In genomic region chr10:122051831-122052230, GRCm38 (mm10) we compare ENCODE assay signal across 9 mouse cellular contexts. TPM values are rescaled to one million over a fixed set of nuclear protein-coding genes. Genes with fewer than 3 reads are reported as not detected.
DNase-seq lines count a peak whose midpoint lies in the region; ATAC-seq and TF ChIP-seq lines count a peak whose summit lies in the region.
"Had no signal": no experiment of that assay in that cellular context is flagged by ENCODE, and none has a peak within 500 bp of the region (broad histone marks: within the 10 kb centered on the region; RNA-seq: fewer than 3 reads in every experiment).

No protein-coding gene starts in this region.

- no peaks in the 10 kb centered on the region for H3K4me1 ChIP-seq in forebrain, embryonic 14.5 days (ENCODE audit: control insufficient read depth, insufficient read depth, low read length)
- H3K4me1 ChIP-seq in forebrain, embryonic 12.5 days: no peaks in the 10 kb centered on the region
- H3K4me1 ChIP-seq in cortical plate, adult 2 months (ENCODE audit: control insufficient read depth, insufficient read depth, low read length): no peaks in the 10 kb centered on the region
- no peaks in the 10 kb centered on the region for H3K4me1 ChIP-seq in midbrain, postnatal 0 days (ENCODE audit: insufficient read depth, low read length)

- 41% methylated on average over 6 of the region's 6 CpGs for WGBS in forebrain, embryonic 14.5 days
- 38% methylated on average over 6 of the region's 6 CpGs for WGBS in forebrain, embryonic 12.5 days
- 35% methylated on average over 6 of the region's 6 CpGs for WGBS in midbrain, postnatal 0 days

- no peaks in the 10 kb centered on the region for H3K36me3 ChIP-seq in forebrain, embryonic 14.5 days (ENCODE audit: control insufficient read depth, insufficient read depth, low read length)
- H3K36me3 ChIP-seq in forebrain, embryonic 12.5 days (replicated peaks): no peaks in the 10 kb centered on the region
- H3K36me3 ChIP-seq in midbrain, postnatal 0 days (ENCODE audit: insufficient read depth, low read length): no peaks in the 10 kb centered on the region

- H3K4me2 ChIP-seq in forebrain, embryonic 14.5 days (ENCODE audit: low read length): no peak overlapping the region
- H3K4me2 ChIP-seq in forebrain, embryonic 12.5 days: no peak overlapping the region
- H3K4me2 ChIP-seq in midbrain, postnatal 0 days (ENCODE audit: low read depth, low read length, poor library complexity, severe bottlenecking): no peak overlapping the region

- TF ChIP-seq CTCF in cortical plate, adult 2 months (IDR thresholded peaks at IDR 0.05; ENCODE audit: extremely low read depth, insufficient read depth, low read length): peak; percentile 100
- TF ChIP-seq CTCF in midbrain, postnatal 0 days (IDR thresholded peaks at IDR 0.05): peak; percentile 100

- ATAC-seq in forebrain, embryonic 14.5 days: no peak
- no peak for ATAC-seq in forebrain, embryonic 12.5 days (ENCODE audit: low FRiP score)
- ATAC-seq in activated CD4-positive, CD25-positive, alpha-beta regulatory T cell, adult 4 months: peak; percentile 73
- ATAC-seq in midbrain, postnatal 0 days (ENCODE audit: low FRiP score): no peak

- DNase-seq in forebrain, embryonic 14.5 days (ENCODE audit: low spot score): peak; percentile 84
- peak; percentile 64 to 83 for DNase-seq in heart, adult 9 months (ENCODE audit: low spot score in 2 of 2)
- DNase-seq in left cerebral cortex, adult 11 months (ENCODE audit: low spot score): peak; percentile 83
- peak; percentile 86 for DNase-seq in midbrain, postnatal 0 days (ENCODE audit: low spot score)
- DNase-seq in spleen, postnatal 4 days (ENCODE audit: low spot score in 2 of 2): peak; percentile 76 to 93

- no peak overlapping the region for H3K9ac ChIP-seq in forebrain, embryonic 14.5 days (ENCODE audit: low read length)
- H3K9ac ChIP-seq in forebrain, embryonic 12.5 days: no peak overlapping the region
- H3K9ac ChIP-seq in midbrain, postnatal 0 days (replicated peaks; ENCODE audit: low read length, poor library complexity, severe bottlenecking): no peak overlapping the region

- H3K27ac ChIP-seq in forebrain, embryonic 14.5 days (ENCODE audit: low read depth, low read length): no peak overlapping the region
- H3K27ac ChIP-seq in forebrain, embryonic 12.5 days: no peak overlapping the region
- H3K27ac ChIP-seq in cortical plate, adult 2 months (ENCODE audit: insufficient read depth, low read length): no peak overlapping the region
- H3K27ac ChIP-seq in midbrain, postnatal 0 days (ENCODE audit: low read depth, low read length): no peak overlapping the region

- no peak overlapping the region for H3K4me3 ChIP-seq in forebrain, embryonic 14.5 days (ENCODE audit: low read depth, low read length)
- no peak overlapping the region for H3K4me3 ChIP-seq in forebrain, embryonic 12.5 days (replicated peaks)
- no peak overlapping the region for H3K4me3 ChIP-seq in cortical plate, adult 2 months (ENCODE audit: insufficient read depth, low read length)
- no peak overlapping the region for H3K4me3 ChIP-seq in midbrain, postnatal 0 days (ENCODE audit: low read depth, low read length)
- H3K4me3 ChIP-seq: myocyte had no signal

- no peak for TF ChIP-seq POLR2A in cortical plate, adult 2 months (IDR thresholded peaks at IDR 0.05; ENCODE audit: extremely low read depth, insufficient read depth, low read length)

- H3K9me3 ChIP-seq in forebrain, embryonic 14.5 days (replicated peaks; ENCODE audit: control insufficient read depth, low read length): no peaks in the 10 kb centered on the region
- no peaks in the 10 kb centered on the region for H3K9me3 ChIP-seq in forebrain, embryonic 12.5 days
- no peaks in the 10 kb centered on the region for H3K9me3 ChIP-seq in midbrain, postnatal 0 days (ENCODE audit: low read length)

- no peaks in the 10 kb centered on the region for H3K27me3 ChIP-seq in forebrain, embryonic 14.5 days (replicated peaks; ENCODE audit: control insufficient read depth, insufficient read depth, low read length)
- peaks cover 5% of the 10 kb centered on the region; the same call in 1 of the 2 replicates for H3K27me3 ChIP-seq in forebrain, embryonic 12.5 days
- H3K27me3 ChIP-seq in midbrain, postnatal 0 days (ENCODE audit: insufficient read depth, low read length): no peaks in the 10 kb centered on the region

RNA-seq across cellular contexts. Expression of gene Srgap1, which starts 4.7 kb away (rescaled TPM):
- 15.3 and 23.8 TPM in 2 replicates for polyA plus RNA-seq in forebrain, embryonic 14.5 days (2014; fragmentation: Nextera tagmentation; extraction: Ambion mirVana)
- 20.7 and 22.2 TPM in 2 replicates for polyA plus RNA-seq in forebrain, embryonic 12.5 days (2016; fragmentation: Nextera tagmentation; extraction: Ambion mirVana)
- polyA plus RNA-seq in activated CD4-positive, CD25-positive, alpha-beta regulatory T cell, adult 4 months (2017; shearing (Covaris generic)): under 1 TPM; 0.18 to 0.20 TPM
- polyA plus RNA-seq in cortical plate, adult 2 months (2012; rRNA removed): 6.1 and 8.4 TPM in 2 replicates
- 31.0 and 31.1 TPM in 2 replicates for total RNA-seq in midbrain, postnatal 0 days (2014; rRNA removed)
- 21.6 and 28.5 TPM in 2 replicates for polyA plus RNA-seq in midbrain, postnatal 0 days (2015; fragmentation: Nextera tagmentation; extraction: Ambion mirVana)

RNA-seq across cellular contexts. Expression of gene Rxylt1, which starts 45.3 kb away (rescaled TPM):
- 30.6 and 34.6 TPM in 2 replicates for polyA plus RNA-seq in forebrain, embryonic 14.5 days (2014; fragmentation: Nextera tagmentation; extraction: Ambion mirVana)
- 28.1 and 36.7 TPM in 2 replicates for polyA plus RNA-seq in forebrain, embryonic 12.5 days (2016; fragmentation: Nextera tagmentation; extraction: Ambion mirVana)
- polyA plus RNA-seq in activated CD4-positive, CD25-positive, alpha-beta regulatory T cell, adult 4 months (2017; shearing (Covaris generic)): 10 to 100 TPM; 14.1 to 16.3 TPM
- 18.7 and 19.0 TPM in 2 replicates for polyA plus RNA-seq in cortical plate, adult 2 months (2012; rRNA removed)
- total RNA-seq in midbrain, postnatal 0 days (2014; rRNA removed): 24.4 and 31.8 TPM in 2 replicates
- 48.9 and 54.9 TPM in 2 replicates for polyA plus RNA-seq in midbrain, postnatal 0 days (2015; fragmentation: Nextera tagmentation; extraction: Ambion mirVana)
